Mouse (Mus musculus) liver, embryonic 15.5 days (tissue): ENCODE results near the gene Cdca8. TPM values are rescaled to one million over a fixed set of nuclear protein-coding genes. Genes with fewer than 3 reads are reported as not detected.

ENCODE experiments used
- polyA plus RNA-seq: library from polyadenylated mRNA; unstranded; fragments of >200 nt; fragmentation: Nextera tagmentation; extraction: Ambion mirVana; gene quantifications from 2 replicates; pipeline ENCODE4 v1.2.1, GENCODE M21; 2015

Gene Cdca8
- polyA plus RNA-seq, 1 experiment from 2014 or later = 118 TPM

Other genes starting within 250 kb of the Cdca8 start
- gene Utp11, start 245.7 kb downstream of the Cdca8 start, polyA plus RNA-seq = 18.9 and 23.4 TPM in 2 replicates
- gene Fhl3, start 238.6 kb downstream of the Cdca8 start, polyA plus RNA-seq = 1.9 and 2.1 TPM in 2 replicates
- 53.9 and 58.2 TPM in 2 replicates for gene Sf3a3, start 224.5 kb downstream of the Cdca8 start, polyA plus RNA-seq
- gene Inpp5b, start 197.5 kb downstream of the Cdca8 start, polyA plus RNA-seq = 38.1 and 38.3 TPM in 2 replicates
- 11.8 and 12.4 TPM in 2 replicates for gene Mtf1, start 137.2 kb downstream of the Cdca8 start, polyA plus RNA-seq
- gene Yrdc, start 88.6 kb downstream of the Cdca8 start, polyA plus RNA-seq = 16.4 and 21.8 TPM in 2 replicates
- 12.6 and 12.7 TPM in 2 replicates for gene 1110065P20Rik, start 88.1 kb downstream of the Cdca8 start, polyA plus RNA-seq
- gene Maneal, start 77.1 kb downstream of the Cdca8 start, polyA plus RNA-seq = 0.03 TPM in 1 of 2 replicates, not detected in the other
- gene Epha10, start 58.4 kb downstream of the Cdca8 start, polyA plus RNA-seq = not detected in 2 replicates
- gene 9930104L06Rik, start 2.3 kb downstream of the Cdca8 start, polyA plus RNA-seq = 5.2 TPM in 2 replicates
- 0.44 and 0.67 TPM in 2 replicates for gene Rspo1, start 47.1 kb upstream of the Cdca8 start, polyA plus RNA-seq
- gene Gnl2, start 77.3 kb upstream of the Cdca8 start, polyA plus RNA-seq = 31.8 and 33.6 TPM in 2 replicates
- not detected in 2 replicates for gene Dnali1, start 126.4 kb upstream of the Cdca8 start, polyA plus RNA-seq
- gene Snip1, start 127.4 kb upstream of the Cdca8 start, polyA plus RNA-seq = 14.2 and 15.1 TPM in 2 replicates
- 16.3 and 18.3 TPM in 2 replicates for gene Meaf6, start 145.8 kb upstream of the Cdca8 start, polyA plus RNA-seq
- 0.51 and 0.61 TPM in 2 replicates for gene Zc3h12a, start 188.5 kb upstream of the Cdca8 start, polyA plus RNA-seq